Mouse (Mus musculus) kidney, embryonic 14.5 days (tissue): ENCODE measurements at regions not wholly inside any gene's neighbourhood (a gene's known extent, or its start where the extent isn't known, plus 50 kb on each side); places are given as distances from the start of the nearest gene placed in this dataset.

Source experiments
- ATAC-seq: fragments of 200-750 bp; cut with Nextera tagmentation; 2 replicates; pipeline ENCODE4 v1.8.0; 2017; ENCODE audit warnings: moderate number of reproducible peaks, mild to moderate bottlenecking, moderate TSS enrichment, moderate library complexity; ENCODE audit not compliant: low FRiP score, low TSS enrichment
- H3K27ac ChIP-seq: fragments of 300-500 bp; sonication (generic); 2 replicates; pipeline ENCODE4 v1.5.1; 2014; ENCODE audit warnings: low read depth, mild to moderate bottlenecking, low read length, moderate library complexity, mixed read lengths
- H3K27me3 ChIP-seq: fragments of 300-500 bp; sonication (generic); 2 replicates; pipeline ENCODE4 v1.6.1; 2014; ENCODE audit warnings: mild to moderate bottlenecking, low read length; ENCODE audit not compliant: control insufficient read depth, insufficient read depth
- H3K36me3 ChIP-seq: fragments of 300-500 bp; sonication (generic); 2 replicates; pipeline ENCODE4 v1.6.1; 2014; ENCODE audit warnings: low read length, mixed read lengths; ENCODE audit not compliant: control insufficient read depth, insufficient read depth
- H3K4me1 ChIP-seq: fragments of 300-500 bp; sonication (generic); 2 replicates; pipeline ENCODE4 v1.6.1; 2014; ENCODE audit warnings: low read length, mixed read lengths; ENCODE audit not compliant: control insufficient read depth, insufficient read depth
- H3K4me2 ChIP-seq: fragments of 300-500 bp; sonication (generic); replicated peaks from 2 replicates; pipeline ENCODE4 v1.6.1; 2014; ENCODE audit warnings: low read depth, mild to moderate bottlenecking, low read length
- H3K4me3 ChIP-seq: fragments of 300-500 bp; sonication (generic); 2 replicates; pipeline ENCODE4 v1.5.1; 2014; ENCODE audit warnings: mild to moderate bottlenecking, low read length
- H3K9ac ChIP-seq: fragments of 300-500 bp; sonication (generic); 2 replicates; pipeline ENCODE4 v1.6.1; 2014; ENCODE audit warnings: low read depth, mild to moderate bottlenecking, low read length, moderate library complexity
- H3K9me3 ChIP-seq: fragments of 300-500 bp; sonication (generic); 2 replicates; pipeline ENCODE4 v1.6.1; 2016; ENCODE audit warnings: low read length; ENCODE audit not compliant: control insufficient read depth
- WGBS: fragments of 180-500 bp; shearing (Covaris S2); extraction: QIAGEN DNeasy Blood & Tissue Kit; methylation state at CpG from one replicate; pipeline ENCODE4 v1.1.7; 2014; 5-methylcytosine and 5-hydroxymethylcytosine counted together

DNA sequence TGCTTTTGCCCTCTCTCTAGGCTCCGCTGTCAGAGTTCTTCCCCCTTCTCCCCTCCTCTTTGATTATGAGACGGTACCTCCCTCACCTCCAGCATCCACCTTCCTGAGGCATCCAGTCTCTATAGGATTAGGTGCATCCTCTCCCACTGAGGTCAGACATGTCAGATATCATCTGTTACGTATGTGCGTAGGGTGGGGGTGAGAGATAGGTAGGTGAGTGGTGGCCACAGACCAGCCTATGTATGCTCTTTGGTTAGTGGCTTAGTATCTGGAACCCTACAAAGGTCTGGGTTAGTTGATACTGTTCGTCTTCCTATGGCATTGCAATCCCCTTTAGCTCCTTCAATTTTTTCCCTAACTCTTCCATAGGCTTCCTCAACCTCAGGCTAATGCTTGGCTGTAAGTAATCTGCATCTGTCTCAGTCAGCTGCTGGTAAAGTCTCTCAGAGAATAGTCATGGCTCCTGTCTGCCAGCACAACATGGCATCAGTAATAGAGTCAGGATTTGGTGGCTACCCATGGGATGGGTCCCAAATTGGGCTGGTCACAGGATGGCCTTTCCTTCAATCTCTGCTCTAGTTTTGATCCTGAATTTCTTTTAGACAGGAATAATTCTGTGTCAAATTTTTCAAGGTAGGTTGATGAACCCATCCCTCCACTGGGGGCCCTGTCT is 138.2 kb upstream of the Zic1 start:
- H3K4me1 ChIP-seq = no peaks in the 10 kb centered on the region
- 73% methylated on average over 5 of the region's 5 CpGs for WGBS
- H3K27ac ChIP-seq = no peak overlapping the region
- H3K36me3 ChIP-seq = no peaks in the 10 kb centered on the region
- no peak overlapping the region for H3K4me2 ChIP-seq
- ATAC-seq = no peak
- no peaks in the 10 kb centered on the region for H3K9me3 ChIP-seq
- no peak overlapping the region for H3K9ac ChIP-seq
- no peak overlapping the region for H3K4me3 ChIP-seq
- no peaks in the 10 kb centered on the region for H3K27me3 ChIP-seq

DNA sequence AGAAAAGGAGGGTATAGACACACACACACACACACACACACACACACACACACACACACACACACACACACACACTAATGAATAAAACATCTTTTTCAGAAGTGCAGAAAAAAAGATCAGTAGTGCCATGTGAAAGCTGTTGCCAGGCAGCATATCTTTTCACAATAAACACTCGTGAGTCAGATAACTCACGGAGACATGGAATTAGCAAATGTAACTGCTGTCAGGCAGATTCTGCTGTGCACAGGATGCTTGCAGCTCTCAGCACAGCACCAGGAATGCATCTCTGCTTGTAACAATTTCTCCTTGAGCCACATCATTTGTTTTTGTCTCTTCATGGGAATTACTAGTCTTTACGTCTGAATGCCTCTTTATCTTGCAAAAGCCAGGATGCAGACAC is 111.0 kb upstream of the Zic1 start:
- Histone ChIP-seq H3K4me2 (no peak overlapping the region), H3K27me3 (no peaks in the 10 kb centered on the region), H3K36me3 (no peaks in the 10 kb centered on the region), H3K4me1 (no peaks in the 10 kb centered on the region), H3K27ac (no peak overlapping the region), H3K9ac (no peak overlapping the region), H3K9me3 (no peaks in the 10 kb centered on the region), H3K4me3 (no peak overlapping the region)
- ATAC-seq = no peak
- 62% methylated on average over 3 of the region's 3 CpGs for WGBS

DNA sequence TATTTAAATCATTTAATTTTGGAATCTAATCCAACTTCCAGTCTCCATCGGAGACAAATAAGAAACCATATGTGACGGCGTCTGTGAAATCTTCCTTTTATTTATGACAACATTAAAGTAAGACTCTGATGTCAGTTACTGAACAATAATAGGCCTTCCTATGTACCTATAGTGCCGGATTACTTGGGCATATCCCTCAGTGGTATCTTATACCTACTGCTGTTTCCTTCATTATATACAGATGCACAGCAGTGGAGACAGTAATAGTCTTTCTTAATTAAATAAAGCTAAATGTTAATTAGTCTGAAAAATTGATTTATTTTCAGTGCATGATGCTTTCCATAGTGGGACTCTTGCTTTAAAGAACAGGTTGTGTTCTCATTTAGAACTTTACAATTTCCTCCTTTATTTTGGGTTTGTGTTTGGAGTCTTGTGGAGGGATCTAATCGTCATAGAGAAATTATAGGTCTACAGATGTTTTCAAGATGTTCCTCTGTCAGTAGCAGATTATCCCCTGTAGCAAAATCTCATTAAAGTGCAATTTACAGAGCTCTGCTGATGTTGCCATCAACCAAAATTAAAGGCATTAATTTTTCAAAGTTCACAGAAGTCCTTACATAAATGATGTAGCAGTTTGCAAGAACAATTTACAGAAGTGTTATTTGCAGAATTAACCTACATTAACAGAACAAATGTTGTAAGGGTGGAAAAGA is 97.3 kb upstream of the Zic1 start:
- H3K4me1 ChIP-seq = no peaks in the 10 kb centered on the region
- no peak overlapping the region for H3K4me3 ChIP-seq
- H3K27me3 ChIP-seq = no peaks in the 10 kb centered on the region
- H3K4me2 ChIP-seq = no peak overlapping the region
- H3K9ac ChIP-seq = no peak overlapping the region
- no peak for ATAC-seq
- H3K36me3 ChIP-seq = no peaks in the 10 kb centered on the region
- WGBS = 81% methylated on average over 5 of the region's 5 CpGs
- H3K27ac ChIP-seq = no peak overlapping the region
- no peaks in the 10 kb centered on the region for H3K9me3 ChIP-seq

DNA sequence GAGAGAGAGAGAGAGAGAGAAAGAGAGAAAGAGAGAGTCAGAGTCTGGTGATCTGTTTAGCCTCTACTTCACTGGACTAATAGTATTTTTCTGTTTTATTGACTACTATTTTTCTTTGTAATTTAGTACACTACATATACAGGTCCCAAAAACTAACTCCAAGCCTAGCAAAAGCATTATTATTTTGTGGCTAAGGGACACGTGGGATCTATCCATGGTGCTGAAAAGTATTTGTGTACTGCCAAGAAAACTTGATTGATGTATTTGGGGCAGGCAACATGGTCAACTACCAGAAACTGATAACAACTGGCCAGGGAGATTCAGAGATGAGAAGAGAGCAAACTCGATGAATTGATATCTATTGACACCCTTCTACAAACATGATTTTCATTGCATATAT is 94.3 kb upstream of the Zic1 start:
- Histone ChIP-seq H3K9me3 (no peaks in the 10 kb centered on the region), H3K27me3 (no peaks in the 10 kb centered on the region), H3K4me1 (no peaks in the 10 kb centered on the region), H3K9ac (no peak overlapping the region), H3K4me3 (no peak overlapping the region), H3K4me2 (no peak overlapping the region), H3K36me3 (no peaks in the 10 kb centered on the region), H3K27ac (no peak overlapping the region)
- 33% methylated on average over 2 of the region's 2 CpGs for WGBS
- ATAC-seq = no peak

DNA sequence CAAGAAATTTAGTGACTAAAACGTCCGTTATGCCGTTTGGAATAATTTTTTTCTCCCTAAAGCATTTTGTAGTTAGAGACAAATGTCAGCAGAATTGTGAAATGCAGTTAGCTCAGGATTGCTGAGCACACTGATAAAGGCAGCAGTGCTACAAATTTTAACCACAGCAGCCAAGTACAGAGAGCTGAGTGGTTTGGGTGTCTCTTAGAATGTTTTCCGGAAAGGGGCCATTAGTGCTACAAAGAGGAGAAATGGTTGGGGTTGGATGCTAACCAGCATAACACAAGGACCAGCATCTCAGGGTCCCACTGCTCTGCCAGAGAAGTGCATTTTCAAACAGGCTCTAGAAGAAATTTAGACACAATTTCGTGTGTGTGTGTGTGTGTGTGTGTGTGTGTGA is 91.2 kb upstream of the Zic1 start:
- no peak overlapping the region for H3K9ac ChIP-seq
- no peak overlapping the region for H3K4me2 ChIP-seq
- ATAC-seq = no peak
- H3K9me3 ChIP-seq = no peaks in the 10 kb centered on the region
- no peaks in the 10 kb centered on the region for H3K27me3 ChIP-seq
- no peaks in the 10 kb centered on the region for H3K4me1 ChIP-seq
- WGBS = 80% methylated on average over 5 of the region's 5 CpGs
- no peaks in the 10 kb centered on the region for H3K36me3 ChIP-seq
- H3K27ac ChIP-seq = no peak overlapping the region
- no peak overlapping the region for H3K4me3 ChIP-seq

DNA sequence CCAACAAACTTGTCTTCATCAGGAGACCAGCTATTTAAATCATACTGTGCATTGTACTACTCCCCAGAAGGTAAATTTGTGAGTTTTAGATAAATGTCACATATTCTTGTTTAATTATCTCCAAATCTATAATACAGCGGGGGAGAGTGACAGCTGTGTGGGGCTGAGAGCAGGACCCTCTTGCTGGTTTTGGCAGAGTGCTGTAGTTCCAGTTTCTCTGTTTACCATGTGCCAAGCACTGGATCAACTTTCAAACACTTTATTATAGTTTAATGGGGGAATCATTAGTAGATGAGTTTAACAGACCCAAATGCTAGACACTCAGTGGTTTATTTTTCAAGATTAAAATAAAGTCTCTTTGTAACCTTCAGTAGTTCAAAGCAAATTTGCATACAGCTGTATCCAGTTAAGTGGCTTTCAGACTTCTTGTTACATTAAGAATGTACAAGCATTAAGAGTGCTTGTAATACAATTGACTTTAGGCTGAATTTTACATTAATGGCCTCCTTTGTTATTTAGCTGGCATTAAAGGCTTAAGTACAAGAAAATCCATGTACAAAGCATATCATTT is 90.7 kb upstream of the Zic1 start:
- no peak overlapping the region for H3K4me3 ChIP-seq
- ATAC-seq = no peak
- H3K9ac ChIP-seq = no peak overlapping the region
- H3K4me2 ChIP-seq = no peak overlapping the region
- H3K36me3 ChIP-seq = no peaks in the 10 kb centered on the region
- H3K9me3 ChIP-seq = no peaks in the 10 kb centered on the region
- WGBS = 68% methylated on average over 1 of the region's 1 CpGs
- H3K27ac ChIP-seq = no peak overlapping the region
- H3K27me3 ChIP-seq = no peaks in the 10 kb centered on the region
- no peaks in the 10 kb centered on the region for H3K4me1 ChIP-seq

DNA sequence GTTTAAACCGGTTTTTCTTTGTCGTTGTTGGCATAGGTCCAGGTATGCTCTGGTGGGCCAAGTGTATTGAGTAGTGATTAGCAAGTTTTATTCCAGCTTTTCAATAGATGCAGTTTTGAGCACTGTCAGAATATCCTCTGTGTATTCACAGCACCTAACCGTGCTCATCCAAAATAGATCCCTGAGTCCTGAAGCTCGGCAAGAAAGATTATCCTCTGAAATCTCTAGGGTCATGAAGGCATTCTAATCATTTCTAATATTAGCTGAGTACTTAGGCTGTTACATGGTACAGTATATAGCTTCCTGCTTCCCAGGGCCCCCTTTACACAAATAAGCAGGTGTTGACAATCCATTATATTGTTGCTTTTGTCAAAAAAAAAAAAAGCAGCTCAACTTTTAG is 73.5 kb upstream of the Zic1 start:
- Histone ChIP-seq H3K4me3 (no peak overlapping the region), H3K4me2 (no peak overlapping the region), H3K27me3 (no peaks in the 10 kb centered on the region), H3K27ac (no peak overlapping the region), H3K9me3 (no peaks in the 10 kb centered on the region), H3K4me1 (no peaks in the 10 kb centered on the region), H3K9ac (no peak overlapping the region), H3K36me3 (no peaks in the 10 kb centered on the region)
- ATAC-seq = no peak
- 74% methylated on average over 4 of the region's 4 CpGs for WGBS
